Mouse (Mus musculus) liver, embryonic 14.5 days (tissue): ENCODE results near the gene Atp11a. TPM values are rescaled to one million over a fixed set of nuclear protein-coding genes. Genes with fewer than 3 reads are reported as not detected.

Experiments used
- ATAC-seq: fragments of 200-750 bp; cut with Nextera tagmentation; 2 replicates; pipeline ENCODE4 v1.8.0; 2017; ENCODE audit warnings: moderate number of reproducible peaks, mild to moderate bottlenecking, moderate library complexity; ENCODE audit not compliant: insufficient read depth
- DNase-seq, 3 experiments: peaks; one replicate each; pipeline ENCODE4 v3.0.0-alpha.2; 2012 to 2013; ENCODE audit warnings: low read depth in 3 of 3, low spot score in 3 of 3
- H3K27ac ChIP-seq: fragments of 300-500 bp; sonication (generic); 2 replicates; pipeline ENCODE4 v1.5.1; 2014; ENCODE audit warnings: moderate library complexity, mild to moderate bottlenecking, control low read depth, inconsistent platforms
- H3K27me3 ChIP-seq: fragments of 300-500 bp; sonication (generic); 2 replicates; pipeline ENCODE4 v1.6.1; 2014; ENCODE audit warnings: mild to moderate bottlenecking, low read length, moderate library complexity; ENCODE audit not compliant: control insufficient read depth, insufficient read depth
- H3K36me3 ChIP-seq: fragments of 300-500 bp; sonication (generic); replicated peaks from 2 replicates; pipeline ENCODE4 v1.6.1; 2014; ENCODE audit warnings: low read depth; ENCODE audit not compliant: control insufficient read depth, insufficient read depth
- H3K4me1 ChIP-seq, 2 experiments: fragments of 200-500 bp in 1 of 2; fragments of 300-500 bp in 1 of 2; sonication (generic) in 1 of 2; replicated peaks; 2 replicates each; pipeline ENCODE4 v1.6.1; 2012 to 2014; ENCODE audit warnings: antibody characterized with exemption in 1 of 2, inconsistent platforms in 1 of 2, low read length in 1 of 2; ENCODE audit not compliant: control insufficient read depth in 2 of 2, insufficient read depth in 2 of 2
- H3K4me2 ChIP-seq: fragments of 300-500 bp; sonication (generic); 2 replicates; pipeline ENCODE4 v1.6.1; 2014; ENCODE audit warnings: low read depth, mild to moderate bottlenecking, control low read depth, moderate library complexity
- H3K4me3 ChIP-seq, 2 experiments: fragments of 200-500 bp in 1 of 2; fragments of 300-500 bp in 1 of 2; sonication (generic) in 1 of 2; 2 replicates each; pipeline ENCODE4 v1.5.1; 2012 to 2014; ENCODE audit warnings: low read depth in 2 of 2, low read length in 2 of 2, mild to moderate bottlenecking in 2 of 2, control low read depth in 1 of 2, inconsistent platforms in 1 of 2, moderate library complexity in 1 of 2; ENCODE audit not compliant: insufficient read depth in 1 of 2
- H3K9ac ChIP-seq: fragments of 300-500 bp; sonication (generic); replicated peaks from 2 replicates; pipeline ENCODE4 v1.6.1; 2014; ENCODE audit warnings: mild to moderate bottlenecking, control low read depth, moderate library complexity
- H3K9me3 ChIP-seq: fragments of 300-500 bp; sonication (generic); 2 replicates; pipeline ENCODE4 v1.6.1; 2016; ENCODE audit warnings: low read length, mixed read lengths; ENCODE audit not compliant: control insufficient read depth
- CTCF ChIP-seq: IDR thresholded peaks from 2 replicates; pipeline ENCODE4 v1.5.1; 2016; ENCODE audit warnings: antibody characterized with exemption, low read depth, control low read depth
- EP300 ChIP-seq: IDR thresholded peaks from 2 replicates; pipeline ENCODE4 v1.6.1; 2016; ENCODE audit warnings: antibody characterized with exemption, low read depth
- WGBS: fragments of 180-500 bp; shearing (Covaris S2); extraction: QIAGEN DNeasy Blood & Tissue Kit; methylation state at CpG from one replicate; pipeline ENCODE4 v1.1.7; 2014; ENCODE audit not compliant: insufficient replicate concordance; 5-methylcytosine and 5-hydroxymethylcytosine counted together
- polyA plus RNA-seq, 2 experiments: library from polyadenylated mRNA; depleted of rRNA in 1 of 2; stranded (reverse) in 1 of 2; unstranded in 1 of 2; fragments of >200 nt; fragmentation: Nextera tagmentation in 1 of 2; extraction: Ambion mirVana in 1 of 2; gene quantifications; 2 replicates each; pipeline versions ENCODE4 v1.2.1 to v1.2.3; 2012 to 2014

The Atp11a gene
- polyA plus RNA-seq, 2 experiments = 1.2 to 2.7 TPM

GRCm38 (mm10) chr8:12759963-12760362, 3.1 kb downstream of the Atp11a start:
- H3K36me3 ChIP-seq = no peaks in the 10 kb centered on the region
- H3K4me1 ChIP-seq = no peaks in the 10 kb centered on the region
- H3K4me2 ChIP-seq = no peak overlapping the region
- no peak overlapping the region for H3K9ac ChIP-seq
- H3K27ac ChIP-seq = no peak overlapping the region
- no peak for TF ChIP-seq EP300
- no peak for TF ChIP-seq CTCF
- ATAC-seq (no peak), DNase-seq (no peak)
- no peaks in the 10 kb centered on the region for H3K9me3 ChIP-seq
- peaks cover 22% of the 10 kb centered on the region for H3K27me3 ChIP-seq
- 65% methylated on average over 3 of the region's 3 CpGs for WGBS
- H3K4me3 ChIP-seq = no peak overlapping the region

DNA sequence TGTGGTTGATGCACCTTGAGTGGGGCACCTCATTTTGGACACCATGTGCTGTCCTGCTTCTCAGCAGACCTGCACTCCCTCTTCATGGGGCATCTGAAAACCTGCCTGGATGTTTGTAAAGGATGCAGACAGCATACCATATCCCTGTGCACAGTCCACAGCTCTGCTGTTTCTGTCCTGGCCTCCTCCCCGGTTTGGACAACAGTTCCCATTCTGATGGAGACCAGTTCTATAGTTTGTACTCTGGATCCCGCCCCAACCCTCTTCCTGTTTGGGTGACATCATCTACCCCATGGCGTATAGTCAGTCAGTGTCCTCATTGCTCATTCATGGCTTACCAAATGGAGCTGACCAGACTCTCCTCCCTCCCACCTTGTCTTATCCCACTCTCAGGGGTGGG, 5.1 kb downstream of the Atp11a start:
- DNase-seq (no peak), ATAC-seq (no peak)
- TF ChIP-seq EP300 (no peak), CTCF (no peak)
- Histone ChIP-seq H3K9me3 (no peaks in the 10 kb centered on the region), H3K36me3 (no peaks in the 10 kb centered on the region), H3K4me1 (no peaks in the 10 kb centered on the region), H3K9ac (no peak overlapping the region), H3K27ac (no peak overlapping the region), H3K4me2 (no peak overlapping the region), H3K27me3 (peaks cover 17% of the 10 kb centered on the region), H3K4me3 (no peak overlapping the region)
- 50% methylated on average over 3 of the region's 3 CpGs for WGBS

DNA sequence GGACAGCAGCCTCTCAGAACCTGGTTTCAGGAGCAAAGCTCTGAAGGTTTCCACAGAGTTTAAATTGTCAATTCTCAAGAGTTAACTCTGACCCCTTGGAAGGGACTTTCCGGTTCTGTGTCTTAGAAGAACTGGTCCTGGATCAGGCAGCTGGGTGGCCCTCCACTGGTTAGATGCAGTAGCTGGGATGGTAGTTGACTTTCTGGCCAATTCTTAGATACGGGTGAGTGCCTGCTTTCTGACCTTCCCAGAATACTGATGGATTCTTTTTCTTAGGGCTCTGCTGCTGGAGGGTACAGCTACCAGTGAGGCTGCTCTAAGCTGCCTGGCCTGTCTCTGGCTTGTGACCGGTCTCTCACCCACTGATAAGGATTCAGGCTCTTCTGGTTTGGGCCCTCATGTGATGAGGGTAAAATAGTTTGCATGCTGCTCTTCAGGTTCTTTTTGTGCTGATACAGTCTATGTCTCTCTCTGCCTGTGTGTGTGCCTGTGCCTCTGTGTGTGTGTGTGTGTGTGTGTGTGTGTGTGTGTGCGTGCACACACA, 6.8 kb downstream of the Atp11a start:
- WGBS = 59% methylated on average over 4 of the region's 4 CpGs
- Histone ChIP-seq H3K9me3 (no peaks in the 10 kb centered on the region), H3K4me3 (no peak overlapping the region), H3K36me3 (no peaks in the 10 kb centered on the region), H3K27me3 (peaks cover 2% of the 10 kb centered on the region), H3K4me2 (no peak overlapping the region), H3K27ac (no peak overlapping the region), H3K4me1 (no peaks in the 10 kb centered on the region), H3K9ac (no peak overlapping the region)
- DNase-seq (no peak), ATAC-seq (no peak)
- TF ChIP-seq EP300 = no peak
- no peak for TF ChIP-seq CTCF

DNA sequence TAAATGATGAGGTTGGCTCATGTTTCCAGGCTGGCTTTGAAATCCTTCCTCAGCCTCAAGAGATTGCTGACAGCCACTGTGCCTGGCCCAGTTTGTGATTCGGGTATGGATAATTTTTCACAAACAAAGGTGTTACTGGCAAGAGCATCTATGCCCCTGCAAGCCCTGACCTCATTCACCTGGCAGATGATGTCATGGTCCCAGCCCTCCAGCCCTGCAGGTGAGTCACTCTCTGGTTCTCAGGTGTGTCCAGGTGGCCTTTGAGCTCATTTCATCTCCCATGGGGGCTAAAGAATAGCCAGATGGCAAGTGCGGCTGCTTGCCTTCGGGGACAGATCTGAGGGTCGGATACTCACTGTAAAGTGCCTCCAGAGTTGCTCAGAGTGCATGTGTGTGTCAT, 8.2 kb downstream of the Atp11a start:
- no peak for ATAC-seq

GRCm38 (mm10) chr8:12767176-12767575, 10.4 kb downstream of the Atp11a start:
- no peaks in the 10 kb centered on the region for H3K36me3 ChIP-seq
- H3K4me2 ChIP-seq = no peak overlapping the region
- no peaks in the 10 kb centered on the region for H3K27me3 ChIP-seq
- H3K9me3 ChIP-seq = no peaks in the 10 kb centered on the region
- H3K4me3 ChIP-seq = no peak overlapping the region
- H3K9ac ChIP-seq = no peak overlapping the region
- no peaks in the 10 kb centered on the region for H3K4me1 ChIP-seq
- WGBS = 82% methylated on average over 3 of the region's 3 CpGs
- H3K27ac ChIP-seq = no peak overlapping the region
- ATAC-seq (no peak), DNase-seq (no peak)
- TF ChIP-seq EP300 (no peak), CTCF (no peak)

More for the DNA sequence above, 8.2 kb downstream of the Atp11a start:
- no peak for TF ChIP-seq CTCF
- no peak for TF ChIP-seq EP300
- DNase-seq = no peak
- Histone ChIP-seq H3K4me2 (no peak overlapping the region), H3K9me3 (no peaks in the 10 kb centered on the region), H3K27ac (no peak overlapping the region), H3K36me3 (no peaks in the 10 kb centered on the region), H3K9ac (no peak overlapping the region), H3K4me3 (no peak overlapping the region), H3K27me3 (no peaks in the 10 kb centered on the region; the same call in 1 of the 2 replicates), H3K4me1 (no peaks in the 10 kb centered on the region)
- WGBS = 60% methylated on average over 4 of the region's 4 CpGs
